Mouse (Mus musculus) regulatory T cell (primary cell): ENCODE results near the gene Tbc1d9b.

Source experiments
- in situ Hi-C: fragments of 300-600 bp; cut with MboI, MseI; formaldehyde crosslinking; loops from one replicate; pipeline ENCODE4 v1.15.1; 2025; ENCODE audit warnings: high pct_unique_total_duplicates

Gene Tbc1d9b

DNA sequence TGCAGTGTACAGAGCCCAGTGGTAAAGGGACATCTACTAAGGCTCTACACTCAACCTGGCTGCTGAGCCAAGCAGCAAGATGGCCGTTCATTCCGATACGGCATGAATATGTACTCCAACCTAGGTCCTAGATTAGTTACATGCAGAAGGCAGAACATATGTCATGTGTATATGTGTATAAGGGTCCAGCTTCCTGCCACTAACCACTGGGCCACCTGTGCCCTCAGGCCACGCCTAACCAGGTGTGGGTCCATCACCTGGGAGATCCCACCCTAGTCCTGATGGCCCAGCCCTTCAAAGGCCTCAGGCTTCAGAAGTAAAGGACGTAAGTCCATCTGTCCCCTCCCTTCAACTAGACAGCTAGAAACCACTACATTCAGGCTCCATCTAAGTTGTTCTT, 76.8 kb downstream of the Tbc1d9b start:
- in situ Hi-C loops: no loop called here

DNA sequence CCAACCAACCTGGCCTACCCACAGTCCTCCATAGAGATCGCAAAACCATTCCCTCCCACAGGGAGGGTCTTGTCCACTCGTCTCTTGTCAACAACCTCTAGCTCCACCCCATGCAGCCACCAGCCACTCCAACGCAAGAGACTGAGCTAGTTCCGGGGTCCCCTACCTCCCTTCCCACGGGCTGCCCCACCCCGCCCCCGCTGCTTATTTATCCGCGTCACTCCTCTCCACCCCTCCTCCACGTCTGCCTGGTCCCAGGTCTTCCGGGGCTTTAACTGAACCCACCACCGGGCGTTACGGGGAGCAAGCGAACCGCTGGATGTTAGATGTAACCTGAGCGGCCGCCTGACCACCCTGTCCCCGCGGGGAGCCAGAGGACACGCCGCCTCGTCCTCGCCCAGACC, 78.9 kb downstream of the Tbc1d9b start:
- in situ Hi-C loops: no loop called here

DNA sequence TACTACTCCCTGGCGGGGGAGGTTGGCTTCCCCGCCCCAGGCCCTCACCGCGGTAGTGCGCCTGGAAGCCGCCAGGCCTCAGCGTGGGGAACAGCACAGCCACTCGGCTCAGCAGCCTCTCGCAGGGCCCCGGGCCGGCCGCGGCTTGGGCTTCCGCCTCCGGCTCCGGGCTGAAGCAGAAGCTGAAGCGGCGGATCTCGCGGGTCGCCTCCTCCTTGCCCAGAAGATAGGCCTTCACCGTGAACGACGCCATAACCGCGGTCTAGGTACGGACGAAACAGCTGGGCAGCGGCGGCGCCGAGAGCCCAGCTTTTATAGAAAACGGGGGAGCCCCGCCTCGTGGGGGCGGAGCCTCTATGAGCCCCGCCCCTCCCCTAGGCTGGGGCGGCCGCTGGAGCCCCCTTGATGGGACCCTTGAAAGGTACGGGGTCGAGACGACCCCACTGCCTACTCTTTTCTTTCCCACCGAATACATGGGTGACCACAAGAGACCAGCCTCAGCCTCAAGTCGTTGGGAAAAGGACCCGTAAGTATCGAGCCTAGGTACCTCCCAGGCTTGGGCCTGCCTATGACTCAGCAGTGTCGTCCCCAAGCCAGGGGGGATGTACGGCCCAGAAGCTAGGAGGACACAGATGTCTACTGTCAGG, 79.4 kb downstream of the Tbc1d9b start, which contains the start of the genes Sqstm1 and Mgat4b:
Sqstm1 (minus strand) TSS at position 323 of the 647 bp plus-strand sequence.
Mgat4b (plus strand) TSS at position 386 of the 647 bp plus-strand sequence.
- in situ Hi-C loops: no loop called here

DNA sequence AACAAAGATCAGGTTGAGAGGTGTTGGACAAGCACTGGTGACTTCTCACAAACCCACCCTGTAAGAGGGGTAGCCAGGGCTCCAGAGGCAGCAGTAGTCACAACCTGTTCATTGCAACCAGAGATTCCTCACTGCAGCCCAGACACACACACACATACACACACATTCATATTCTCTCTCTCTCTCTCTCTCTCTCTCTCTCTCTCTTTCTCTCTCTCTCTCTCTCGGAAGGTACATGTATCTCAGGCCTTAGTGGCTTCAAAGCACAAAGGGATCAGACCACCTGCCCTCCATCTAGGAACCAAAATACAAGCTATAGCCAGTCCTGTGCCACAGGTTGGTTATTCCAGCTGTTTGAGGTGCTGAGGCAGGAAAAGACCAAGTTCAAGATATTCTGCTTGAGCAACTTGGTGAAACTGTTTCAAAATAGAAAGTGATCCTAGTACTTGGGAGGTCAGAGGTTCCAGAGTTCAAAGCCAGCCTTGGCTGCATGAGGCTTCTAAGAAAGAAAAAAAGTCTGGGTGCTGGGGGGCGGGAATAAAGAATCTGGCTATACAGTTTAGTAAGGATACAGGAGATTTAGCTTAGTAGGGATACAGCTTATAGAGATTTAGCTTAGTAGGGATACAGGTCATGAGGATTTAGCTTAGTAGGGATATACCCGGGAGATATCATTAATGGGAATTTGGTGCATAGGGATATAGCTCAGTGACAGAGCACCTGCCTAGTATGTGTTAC, 80.3 kb downstream of the Tbc1d9b start:
- in situ Hi-C loops: no loop called here

DNA sequence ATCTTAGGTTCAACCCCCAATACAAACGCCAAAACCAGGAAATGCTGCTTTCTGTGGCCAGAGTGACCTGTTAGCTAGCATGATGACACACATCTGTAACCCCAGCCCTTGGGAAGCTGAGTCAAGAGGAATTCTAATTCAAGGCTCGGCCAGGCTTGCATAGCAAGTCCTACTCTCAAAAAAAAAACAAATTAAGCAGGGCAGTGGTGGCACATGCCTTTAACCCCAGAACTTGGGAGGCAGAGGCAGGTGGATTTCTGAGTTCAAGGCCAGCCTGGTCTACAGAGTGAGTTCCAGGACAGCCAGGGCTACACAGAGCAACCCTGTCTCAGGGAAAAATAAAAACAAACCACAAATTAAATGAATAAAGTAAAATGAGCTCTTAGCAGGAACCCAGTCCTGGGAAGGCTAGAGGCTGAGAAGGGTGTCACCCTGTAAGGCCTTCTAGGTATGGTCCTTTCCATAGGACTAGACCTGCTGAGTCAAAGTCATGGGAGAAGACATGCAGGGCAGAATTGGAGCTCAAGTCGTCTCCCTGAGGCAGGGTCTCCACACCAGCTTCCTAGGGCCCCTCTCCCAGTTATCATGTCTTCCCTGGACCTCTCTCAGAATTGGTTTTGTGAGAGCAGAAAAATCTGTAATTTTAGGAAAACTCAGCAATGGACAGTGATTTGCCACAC, 81.0 kb downstream of the Tbc1d9b start:
- in situ Hi-C loops: no loop called here

DNA sequence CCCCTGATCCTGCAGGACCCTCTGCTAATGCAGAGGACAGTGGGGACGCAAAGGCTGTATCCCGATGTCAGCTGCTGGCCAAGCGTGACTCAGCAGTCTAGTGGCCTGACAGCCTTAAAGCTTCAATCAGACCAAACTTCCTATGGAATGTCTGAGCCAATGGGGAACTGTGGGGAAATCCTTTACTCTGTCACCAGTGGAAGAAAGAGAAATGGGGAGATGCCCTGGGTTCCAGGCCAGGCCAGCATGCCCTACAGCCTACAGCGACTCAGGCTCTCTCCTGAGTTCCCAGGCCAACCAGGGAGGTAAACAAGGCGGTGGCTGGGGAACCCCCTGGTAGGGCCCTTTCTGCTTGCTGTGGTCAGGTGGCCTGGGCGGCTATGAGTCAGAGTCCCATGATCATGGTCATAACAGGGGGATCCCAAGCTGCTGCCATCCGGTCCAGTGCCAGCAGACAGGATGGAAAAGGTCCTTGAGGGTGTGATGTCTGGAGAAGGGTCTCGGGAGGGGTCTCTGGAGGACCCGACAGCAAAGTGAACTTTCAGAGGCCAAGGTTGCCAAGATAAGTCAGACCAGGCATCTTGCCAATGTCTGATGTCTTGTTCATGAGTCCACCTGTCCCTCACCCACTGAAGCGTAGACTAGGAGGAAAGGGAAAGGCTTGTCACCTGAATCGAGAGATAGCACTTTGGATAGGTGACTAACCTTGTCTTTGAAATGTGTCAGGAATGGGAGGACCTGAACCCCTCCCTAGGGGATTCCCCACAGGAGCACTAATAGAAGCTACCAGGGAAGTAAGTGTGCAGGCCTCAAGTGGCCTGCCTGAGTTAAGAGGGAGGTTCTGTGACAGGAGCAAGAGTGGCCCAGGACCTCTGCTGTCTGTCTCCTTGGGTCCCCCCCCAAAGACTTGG, 81.9 kb downstream of the Tbc1d9b start:
- in situ Hi-C loops: no loop called here

DNA sequence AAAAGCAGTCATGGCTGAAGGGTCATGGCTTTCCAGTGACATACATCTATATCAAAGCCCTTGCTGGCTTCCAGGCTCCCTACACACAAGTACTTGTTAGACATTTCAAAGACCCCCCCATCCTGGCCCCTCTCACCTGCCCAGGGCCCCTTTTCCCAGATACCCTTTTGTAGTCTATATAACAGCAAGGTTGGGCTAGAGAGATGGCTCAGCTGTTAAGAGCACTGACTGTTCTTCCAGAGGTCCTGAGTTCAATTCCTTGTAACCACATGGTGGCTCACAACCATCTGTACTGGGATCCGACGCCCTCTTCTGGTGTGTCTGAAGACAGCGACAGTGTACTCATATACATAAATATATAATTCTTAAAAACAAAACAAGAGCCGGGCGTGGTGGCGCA, 83.4 kb downstream of the Tbc1d9b start:
- in situ Hi-C loops: no loop called here

DNA sequence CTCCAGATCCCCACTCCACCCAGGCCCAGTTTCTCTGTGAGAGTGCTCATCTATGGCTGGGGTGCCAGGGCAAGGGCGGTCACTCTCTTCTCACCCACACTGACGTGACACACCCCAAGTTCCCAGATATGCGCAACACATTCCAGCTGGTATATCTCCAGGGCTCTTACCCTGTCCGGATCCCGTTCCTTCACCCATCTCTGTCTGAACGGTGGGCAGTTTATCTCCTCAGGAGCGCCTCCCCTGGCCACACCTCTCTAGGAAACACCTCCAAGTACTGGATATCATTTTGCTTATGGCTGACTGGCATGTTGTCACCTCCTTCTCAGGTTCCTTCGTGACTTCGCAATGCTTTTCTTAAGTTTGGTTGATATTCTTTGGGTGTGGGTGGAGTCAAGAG, 84.4 kb downstream of the Tbc1d9b start:
- in situ Hi-C loops: no loop called here

DNA sequence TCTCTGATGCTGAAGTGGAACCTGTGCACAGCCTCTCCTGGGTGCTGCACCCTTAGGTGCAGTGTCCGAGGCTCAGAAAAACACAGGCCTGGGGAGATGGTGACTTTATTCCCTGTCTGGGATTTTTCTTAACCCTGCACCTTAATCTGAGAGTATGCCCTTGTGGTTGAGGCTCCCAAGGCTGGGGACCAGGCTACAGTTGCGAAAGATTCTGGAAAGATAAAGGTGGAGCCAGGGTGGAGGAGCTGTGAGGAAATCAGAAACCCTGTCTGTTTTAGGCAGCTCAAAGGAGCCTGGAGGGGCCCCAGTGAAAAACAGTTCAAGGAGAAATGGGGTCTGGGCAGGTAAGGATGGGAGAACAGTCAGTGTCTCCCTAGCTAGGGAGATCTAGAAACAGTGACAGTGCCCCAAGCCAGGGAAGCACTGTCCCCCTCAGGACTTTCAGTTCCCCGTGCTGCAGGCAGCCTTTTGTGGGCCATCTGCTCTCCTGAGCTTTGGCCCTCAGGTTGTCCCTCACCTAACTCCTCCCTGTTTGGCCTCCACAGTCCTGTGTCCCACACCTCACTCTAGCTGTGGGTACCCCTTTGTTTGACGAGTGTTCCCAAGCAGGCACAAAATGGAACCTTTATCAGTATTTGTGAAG, 85.6 kb downstream of the Tbc1d9b start:
- in situ Hi-C loops: no loop called here

DNA sequence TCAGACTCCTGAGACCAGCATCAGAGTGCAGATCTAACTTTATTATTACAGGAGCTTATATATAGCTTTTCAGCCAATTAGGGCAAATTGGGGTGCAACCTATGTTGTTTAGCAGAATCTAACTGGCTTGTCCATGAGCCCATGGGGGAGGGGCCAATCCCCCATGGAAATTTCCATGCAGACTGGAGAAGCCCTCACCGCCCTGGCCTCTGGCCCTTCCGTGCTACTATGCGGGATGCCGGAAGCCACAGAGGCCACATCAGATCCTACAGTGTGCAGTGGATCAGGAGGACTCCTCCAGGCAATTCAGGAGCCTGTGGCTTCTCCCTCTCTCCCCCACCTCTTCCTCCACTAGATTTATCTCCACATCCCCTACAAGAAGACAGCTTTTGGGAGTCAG, 86.6 kb downstream of the Tbc1d9b start:
- in situ Hi-C loops: no loop called here

DNA sequence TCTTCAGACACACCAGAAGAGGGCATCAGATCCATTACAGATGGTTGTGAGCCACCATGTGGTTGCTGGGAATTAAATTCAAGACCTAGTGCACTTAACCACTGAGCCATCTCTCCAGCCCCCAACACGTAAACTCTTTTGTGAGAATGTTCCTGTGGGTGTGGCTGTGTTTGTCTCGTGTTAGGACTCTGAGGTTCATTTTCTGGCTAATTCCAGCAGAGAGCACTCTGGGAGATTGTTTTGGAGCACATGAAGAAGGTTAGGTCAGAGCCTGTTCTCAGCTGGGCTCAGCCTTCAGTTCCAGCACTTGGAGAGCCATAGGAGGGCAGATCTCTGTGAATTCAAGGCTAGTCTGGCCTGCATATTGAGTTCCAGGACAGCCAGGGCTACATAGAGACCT, 88.6 kb downstream of the Tbc1d9b start:
- in situ Hi-C loops: no loop called here
